Mouse (Mus musculus): ENCODE measurements at regions not wholly inside any gene's neighbourhood (a gene's known extent, or its start where the extent isn't known, plus 50 kb on each side); places are given as distances from the start of the nearest gene placed in this dataset.

GRCm38 (mm10) chr7:145135971-145136370 is 71.9 kb downstream of the 1810010D01Rik start:
- DNase-seq (ENCODE audit: low spot score) = no peak

DNA sequence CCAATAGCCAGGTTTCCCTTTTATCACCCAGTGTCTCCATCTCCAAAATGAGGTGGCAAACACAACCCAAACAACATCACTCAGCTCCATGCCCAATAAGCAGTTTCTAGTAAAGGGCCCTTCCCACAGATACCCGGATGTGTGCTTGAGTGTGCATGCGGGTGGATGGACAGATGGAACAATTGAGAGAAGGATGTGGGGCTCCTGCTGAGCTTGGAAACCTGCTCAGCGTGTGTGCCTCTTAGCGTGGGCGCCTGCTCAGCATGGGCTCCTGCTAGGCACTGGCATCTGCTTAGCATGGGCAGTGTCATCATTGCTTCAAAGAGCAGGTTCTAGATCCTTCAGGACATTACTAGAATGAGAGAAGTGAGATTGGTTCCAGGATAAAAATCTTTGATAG is 75.4 kb downstream of the 1810010D01Rik start:
- DNase-seq (ENCODE audit: low spot score) = peak; percentile 21

DNA sequence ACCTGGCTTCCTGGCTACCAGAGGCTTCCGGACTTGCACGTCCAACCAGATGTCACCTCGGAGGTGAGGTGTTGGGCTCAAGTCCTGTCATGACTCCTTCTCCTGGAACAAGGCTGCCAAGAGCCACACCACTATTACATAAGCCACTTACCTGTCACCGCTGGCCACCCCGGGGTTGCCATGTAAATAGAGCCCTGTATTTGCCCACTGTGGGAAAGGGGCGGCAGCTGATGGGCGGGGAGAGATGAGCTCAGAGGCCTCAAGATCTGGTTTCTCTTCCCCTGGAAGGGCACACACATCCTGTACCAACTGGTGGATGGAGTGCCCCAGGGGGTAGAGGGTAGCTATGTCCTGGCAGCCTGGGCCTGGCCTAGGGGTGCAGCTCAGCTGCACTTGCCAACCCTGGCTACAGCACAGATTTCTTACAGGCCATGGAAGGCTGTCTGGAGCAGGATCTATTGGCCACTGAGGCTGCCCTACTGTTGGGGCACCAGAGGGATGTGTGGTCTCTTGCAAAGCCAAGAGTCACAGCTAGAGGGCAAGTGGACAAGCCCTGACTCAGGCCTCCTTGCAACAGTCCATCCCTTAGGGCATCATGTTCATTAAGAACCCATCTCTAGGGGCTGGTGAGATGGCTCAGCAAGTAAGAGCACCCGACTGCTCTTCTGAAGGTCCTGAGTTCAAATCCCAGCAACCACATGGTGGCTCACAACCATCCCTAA is 76.3 kb downstream of the 1810010D01Rik start:
- no peak for DNase-seq (ENCODE audit: low spot score)

GRCm38 (mm10) chr7:145129971-145130370 is 77.9 kb downstream of the 1810010D01Rik start:
- DNase-seq (ENCODE audit: low spot score) = no peak

DNA sequence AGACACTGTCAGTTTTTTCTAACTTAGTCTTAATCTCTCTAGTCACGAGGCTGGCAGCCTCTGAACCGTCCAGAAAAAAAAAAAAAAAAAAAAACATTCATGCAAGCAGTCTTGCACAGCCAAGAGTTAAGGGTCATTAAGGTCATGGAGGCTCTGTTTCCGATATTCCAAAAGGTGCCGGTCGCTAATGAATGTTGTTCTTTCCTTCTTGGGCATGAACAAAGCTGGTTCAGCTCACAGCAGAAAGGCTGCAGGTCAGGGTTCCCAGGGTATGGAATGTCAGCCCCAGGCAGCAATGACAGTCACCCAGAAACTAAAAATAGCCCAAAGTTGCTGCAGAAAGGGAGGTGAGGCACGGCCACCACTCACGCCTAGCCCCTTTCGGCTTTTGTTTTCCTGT is 80.3 kb downstream of the 1810010D01Rik start:
- DNase-seq (ENCODE audit: low spot score) = no peak

DNA sequence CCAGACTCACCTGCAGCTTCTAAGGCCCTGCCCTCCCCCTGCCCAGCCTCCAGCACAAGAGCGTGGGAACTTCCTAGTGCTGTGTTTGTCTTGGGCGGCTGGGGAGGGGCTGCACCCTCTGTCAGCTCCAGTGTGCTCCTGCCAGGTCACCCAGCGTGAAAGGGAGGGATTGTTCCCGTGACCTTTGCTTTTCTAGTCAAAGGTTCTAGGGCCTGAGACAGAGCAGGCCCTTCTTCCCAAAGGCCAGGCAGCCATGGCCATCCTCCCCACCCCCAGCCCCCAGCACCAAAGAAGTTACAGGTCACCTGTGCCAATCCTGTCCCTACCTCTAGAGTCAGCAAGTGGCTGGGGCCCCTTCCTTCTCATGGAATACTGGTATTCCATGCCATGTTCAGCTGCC is 80.7 kb downstream of the 1810010D01Rik start:
- no peak for DNase-seq (ENCODE audit: low spot score)

GRCm38 (mm10) chr7:145123996-145124601 is 83.8 kb downstream of the 1810010D01Rik start:
- no peak for DNase-seq (ENCODE audit: low spot score)

- DNase-seq (ENCODE audit: low spot score) = no peak
Measured at GRCm38 (mm10) chr7:145122471-145122870, 85.4 kb downstream of the 1810010D01Rik start.

DNA sequence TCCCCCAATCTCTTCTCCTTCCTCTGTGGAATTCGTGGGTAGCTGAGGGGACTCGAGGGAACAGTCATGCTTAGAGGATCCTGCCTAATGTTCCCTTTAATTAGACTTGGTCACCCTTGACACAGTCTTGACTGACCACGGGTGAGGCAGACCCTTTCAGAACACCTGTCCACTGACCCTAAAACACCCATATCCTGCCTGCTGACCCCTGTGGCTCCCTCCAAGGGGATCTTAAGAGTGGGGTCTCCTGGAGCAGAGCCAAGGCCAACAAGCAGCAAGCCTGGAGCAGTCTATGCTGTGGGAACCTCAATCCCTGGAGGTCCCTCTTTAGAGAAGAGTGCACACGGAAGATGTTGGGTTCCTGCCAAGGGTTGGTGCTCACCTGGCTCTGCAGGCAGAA is 89.5 kb downstream of the 1810010D01Rik start:
- DNase-seq (ENCODE audit: low spot score) = no peak

DNA sequence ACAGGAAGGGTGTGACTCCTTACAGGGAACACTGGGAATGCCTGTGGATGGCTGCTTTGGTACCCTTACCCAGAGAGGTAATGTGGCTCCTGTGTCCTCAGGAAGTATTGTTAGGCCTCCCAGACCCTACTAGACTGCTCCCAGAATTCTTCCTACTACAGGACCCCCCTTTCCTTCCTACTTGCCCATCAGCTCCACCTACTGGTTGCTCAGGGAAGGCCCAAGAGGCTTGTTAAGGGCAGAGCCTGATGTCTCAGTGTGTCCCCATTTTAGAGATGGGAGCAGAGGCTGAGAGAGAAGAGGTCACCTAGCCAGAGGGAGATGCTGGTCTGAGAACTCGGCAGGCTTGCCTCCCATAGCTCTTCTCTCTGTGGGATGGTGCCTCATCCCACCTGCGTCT is 93.3 kb downstream of the 1810010D01Rik start:
- DNase-seq (ENCODE audit: low spot score) = peak; percentile 48

- DNase-seq (ENCODE audit: low spot score) = no peak
Measured at GRCm38 (mm10) chr7:145114145-145114544, 93.8 kb downstream of the 1810010D01Rik start.

- DNase-seq (ENCODE audit: low spot score) = no peak
Measured at GRCm38 (mm10) chr7:145112887-145113531, 94.9 kb downstream of the 1810010D01Rik start.

- DNase-seq (ENCODE audit: low spot score) = no peak
Measured at GRCm38 (mm10) chr7:145112146-145112830, 95.6 kb downstream of the 1810010D01Rik start.

GRCm38 (mm10) chr7:145111252-145112131 is 96.4 kb downstream of the 1810010D01Rik start:
- DNase-seq (ENCODE audit: low spot score) = peak; percentile 78

DNA sequence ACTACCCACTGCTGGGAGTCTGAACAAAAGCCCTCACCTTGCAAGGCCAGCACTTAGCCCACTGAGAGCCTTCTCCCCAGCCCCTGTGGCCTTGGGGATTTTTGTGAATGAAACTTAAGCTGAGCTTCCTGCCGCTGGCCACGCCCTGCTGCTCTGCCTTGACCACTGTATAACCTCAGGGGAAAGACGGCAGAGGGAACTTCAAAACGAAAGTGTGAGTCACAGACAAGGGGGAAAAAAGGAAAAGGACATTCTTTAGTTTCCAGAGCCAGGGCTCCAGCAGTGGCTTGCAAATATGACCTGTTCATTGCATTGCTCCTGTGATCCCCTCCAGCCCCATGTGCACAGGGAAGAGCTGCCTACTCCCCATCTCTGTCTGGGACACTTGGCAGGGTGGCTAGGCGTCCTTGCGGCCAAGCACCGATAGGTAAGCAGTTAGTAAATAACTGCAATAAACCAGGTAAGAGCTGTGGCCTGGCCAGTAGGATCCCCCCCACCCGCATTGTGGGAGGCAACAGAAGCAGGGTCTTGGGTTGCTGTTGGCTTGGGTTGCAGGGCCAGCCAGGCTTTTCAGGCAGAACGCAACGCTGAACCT is 97.2 kb downstream of the 1810010D01Rik start:
- DNase-seq (ENCODE audit: low spot score) = peak; percentile 39

DNA sequence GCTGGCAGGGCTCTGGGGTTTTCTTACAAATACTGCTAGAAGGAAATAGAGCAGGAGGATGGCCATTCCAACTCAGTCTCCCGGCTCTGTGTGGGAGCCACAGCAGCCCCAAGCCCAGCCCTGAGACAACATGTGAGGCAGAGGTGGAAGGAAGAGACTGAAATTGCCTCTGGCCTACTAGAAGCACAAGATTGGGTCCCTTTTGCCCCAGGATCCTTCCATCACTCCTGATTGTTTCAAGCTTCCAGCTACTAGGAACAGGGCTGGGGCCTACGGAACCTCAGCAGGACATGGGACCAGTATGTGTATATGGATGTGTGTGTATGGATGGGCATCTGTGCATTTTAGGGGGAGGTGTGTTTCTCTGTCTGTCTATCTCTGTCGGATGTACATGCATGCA is 97.9 kb downstream of the 1810010D01Rik start:
- no peak for DNase-seq (ENCODE audit: low spot score)

- no peak for DNase-seq (ENCODE audit: low spot score)
Measured at GRCm38 (mm10) chr7:145109471-145109870, 98.4 kb downstream of the 1810010D01Rik start.

DNA sequence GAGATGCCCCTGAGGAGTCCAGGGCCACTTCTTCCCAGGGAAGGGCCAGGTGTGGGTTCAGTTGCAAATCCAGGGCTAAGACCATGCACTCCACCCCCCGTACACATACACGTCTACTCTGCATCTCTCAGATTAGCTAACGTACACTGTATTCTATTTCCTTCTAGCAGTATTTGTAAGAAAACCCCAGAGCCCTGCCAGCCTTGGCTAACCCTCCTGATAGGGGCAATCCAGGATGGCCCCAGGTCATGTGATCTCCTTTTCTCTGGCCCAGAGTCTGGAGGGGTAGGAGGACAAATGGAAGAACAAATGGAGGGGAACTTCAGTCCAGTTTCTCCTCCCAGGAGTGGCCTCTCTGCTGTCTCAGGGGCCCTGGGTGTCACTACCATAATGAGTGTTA is 98.9 kb downstream of the 1810010D01Rik start:
- no peak for DNase-seq (ENCODE audit: low spot score)

GRCm38 (mm10) chr7:145107575-145108170 is 100.2 kb downstream of the 1810010D01Rik start:
- no peak for DNase-seq (ENCODE audit: low spot score)

DNA sequence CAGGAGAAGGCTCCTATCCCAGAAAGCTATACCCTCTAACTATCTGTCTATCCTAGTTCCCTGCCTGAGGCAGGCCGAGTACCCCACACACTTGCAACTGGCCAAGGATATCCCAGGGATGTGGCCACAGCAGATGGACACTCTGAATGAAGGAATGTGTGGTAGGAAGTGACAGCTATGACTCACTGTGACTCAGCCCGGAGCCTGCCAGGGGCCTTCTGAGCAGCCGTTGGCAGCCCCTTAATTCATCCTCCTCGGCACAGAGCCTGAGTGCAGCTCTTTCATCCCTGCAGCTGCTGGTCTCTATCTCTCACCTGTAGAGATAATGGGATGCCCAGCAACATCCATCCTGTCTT is 101.4 kb downstream of the 1810010D01Rik start:
- no peak for DNase-seq (ENCODE audit: low spot score)
